Mouse (Mus musculus) heart, adult 2 months (tissue): Measurements from ENCODE around the gene Prpf6. TPM values are rescaled to one million over a fixed set of nuclear protein-coding genes. Genes with fewer than 3 reads are reported as not detected.
A peak's percentile ranks its signal among the peaks of the same experiment; 100 is the strongest.

ENCODE experiments used
- DNase-seq, 2 experiments: peaks; one replicate each; pipeline ENCODE4 v3.0.0; 2021
- H3K27ac ChIP-seq: fragments of 200-600 bp; 2 replicates; pipeline ENCODE4 v1.8.1; 2022
- H3K27me3 ChIP-seq: fragments of 200-500 bp; 2 replicates; pipeline ENCODE4 v1.6.1; 2012; ENCODE audit warnings: mild to moderate bottlenecking, low read length, inconsistent platforms, mixed read lengths; ENCODE audit not compliant: control insufficient read depth, insufficient read depth
- H3K36me3 ChIP-seq: fragments of 200-500 bp; 2 replicates; pipeline ENCODE4 v1.6.1; 2012; ENCODE audit warnings: low read length, inconsistent platforms; ENCODE audit not compliant: control insufficient read depth, insufficient read depth
- H3K4me1 ChIP-seq: fragments of 200-500 bp; 2 replicates; pipeline ENCODE4 v1.6.1; 2011; ENCODE audit warnings: low read length; ENCODE audit not compliant: control insufficient read depth, insufficient read depth
- H3K4me3 ChIP-seq: fragments of 200-600 bp; 2 replicates; pipeline ENCODE4 v1.8.1; 2022
- H3K79me2 ChIP-seq: fragments of 200-500 bp; replicated peaks from 2 replicates; pipeline ENCODE4 v1.6.1; 2012; ENCODE audit warnings: mild to moderate bottlenecking, inconsistent platforms, low read length, moderate library complexity, mixed read lengths; ENCODE audit not compliant: control insufficient read depth, insufficient read depth
- H3K9ac ChIP-seq: fragments of 200-500 bp; 2 replicates; pipeline ENCODE4 v1.6.1; 2012; ENCODE audit warnings: low read depth, mild to moderate bottlenecking, control low read depth, inconsistent platforms, low read length, mixed read lengths
- CTCF ChIP-seq: fragments of 200-600 bp; IDR thresholded peaks from 2 replicates; pipeline ENCODE4 v1.8.1; 2022; ENCODE audit warnings: antibody characterized with exemption, mild to moderate bottlenecking, moderate library complexity
- EP300 ChIP-seq: fragments of 200-500 bp; IDR thresholded peaks from 2 replicates; pipeline ENCODE4 v1.6.1; 2011; ENCODE audit warnings: low read depth, low read length, control low read depth; ENCODE audit not compliant: insufficient read depth
- POLR2A ChIP-seq: fragments of 200-500 bp; IDR thresholded peaks from 2 replicates; pipeline ENCODE4 v1.6.1; 2011; ENCODE audit warnings: mild to moderate bottlenecking, low read depth, low read length, control low read depth; ENCODE audit not compliant: insufficient read depth
- WGBS: fragments of 180-500 bp; shearing (Covaris S2); methylation state at CpG from one replicate; pipeline ENCODE4 v1.1.7; 2018; 5-methylcytosine and 5-hydroxymethylcytosine counted together
- intact Hi-C: fragments of 180-260 bp; cut with DNase I; formaldehyde crosslinking; loops from one replicate; pipeline ENCODE4 v1.15.1; 2025
- polyA plus RNA-seq: library from polyadenylated mRNA; depleted of rRNA; stranded (reverse); fragments of >200 nt; gene quantifications from 2 replicates; pipeline ENCODE4 v1.2.3, GENCODE M21; 2012
- total RNA-seq, 2 experiments: library from RNA; stranded (reverse); gene quantifications; 2 replicates each; pipeline ENCODE4 v1.2.3; 2021

Prpf6 gene
- total and polyA plus RNA-seq, 3 experiments = 13.8 to 38.6 (median 35.3) TPM

DNA sequence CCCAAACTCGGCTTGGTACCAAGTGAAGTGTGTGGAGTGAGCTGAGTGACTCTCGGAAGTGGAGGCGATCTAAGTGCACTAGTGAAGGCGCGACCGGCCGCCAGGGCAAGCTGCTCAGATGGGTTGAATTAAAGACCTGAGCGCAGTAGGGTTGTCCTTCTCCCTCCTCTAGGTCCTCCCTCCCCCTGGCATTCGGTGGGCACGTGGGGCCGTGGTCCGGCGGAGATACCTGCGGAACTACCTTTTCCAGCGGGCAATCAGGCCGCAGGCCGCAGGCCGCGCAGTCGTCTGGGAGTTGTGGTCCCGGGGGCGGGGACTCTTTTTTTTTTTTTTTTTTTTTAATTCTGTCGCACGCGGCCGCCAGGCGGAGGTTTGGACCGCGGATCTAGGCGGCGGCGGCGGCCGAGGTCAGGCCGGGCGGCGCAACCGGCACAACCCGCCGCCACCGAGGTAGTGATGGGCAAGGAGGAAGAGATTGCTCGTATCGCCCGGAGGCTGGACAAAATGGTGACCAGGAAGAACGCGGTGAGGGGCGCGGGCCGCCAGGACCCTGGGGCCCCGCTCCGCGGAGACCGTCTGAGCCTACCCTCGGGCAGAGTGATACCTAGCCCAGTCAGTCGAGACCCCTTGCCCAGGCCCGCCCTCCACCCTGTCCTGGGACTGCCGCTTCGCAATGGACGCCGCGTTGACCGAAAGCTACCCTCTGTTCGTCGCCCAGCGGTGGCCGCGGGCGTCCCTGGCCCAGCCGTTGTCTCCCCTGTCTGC lies 88.5 kb downstream of the Prpf6 start, which contains the start of gene Tcea2:
Gene Tcea2, plus strand, starts transcription at position 360 of the 765 bp plus-strand sequence.
- peak; percentile 62 for TF ChIP-seq POLR2A
- peak; percentile 65 for TF ChIP-seq CTCF
- TF ChIP-seq EP300 = no peak
- Histone ChIP-seq H3K36me3 (no peaks in the 10 kb centered on the region), H3K27me3 (no peaks in the 10 kb centered on the region), H3K79me2 (no peaks in the 10 kb centered on the region), H3K4me3 (peak within 1 kb of the TSS; percentile 76), H3K27ac (peak within 1 kb of the TSS; percentile 85), H3K4me1 (peaks cover 7% of the 10 kb centered on the region), H3K9ac (peak within 1 kb of the TSS; percentile 88)
- peak; percentile 84 to 85 for DNase-seq
- intact Hi-C loops = loop anchor here (2.0 to 10.0 kb wide), 4 partner anchors 38 to 405 kb away; partner anchors contain the start of gene Dnajc5
- WGBS = under 1% methylated on average over 69 of the region's 69 CpGs

DNA sequence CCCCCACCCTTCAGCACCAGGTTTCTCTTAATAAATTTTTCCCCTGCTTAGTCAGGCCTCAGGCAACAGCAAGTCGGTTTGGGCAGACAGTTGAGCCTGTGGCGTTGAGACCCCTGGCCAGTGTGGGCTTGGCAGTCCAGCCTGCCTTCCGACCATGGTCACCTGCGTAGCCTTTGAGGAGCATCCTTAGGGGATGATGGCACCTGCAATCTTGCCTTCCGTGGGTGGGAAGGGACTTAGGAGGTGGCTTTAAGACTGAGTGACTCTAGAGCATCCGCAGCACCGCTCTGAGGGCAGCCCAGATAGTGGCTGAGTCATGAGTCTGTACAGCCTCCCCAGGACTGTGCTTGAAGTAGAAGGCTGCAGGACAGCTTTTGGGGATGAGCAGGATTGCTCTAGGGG lies 89.0 kb downstream of the Prpf6 start:
- H3K79me2 ChIP-seq = no peaks in the 10 kb centered on the region
- peak overlapping the region; percentile 76 for H3K4me3 ChIP-seq
- no peak for TF ChIP-seq EP300
- no peak for TF ChIP-seq CTCF
- no peak for TF ChIP-seq POLR2A
- H3K9ac ChIP-seq = peak overlapping the region; percentile 88
- intact Hi-C loops = loop anchor here (5.0 kb wide), 2 partner anchors 38 to 158 kb away; partner anchors contain the start of gene Dnajc5
- no peaks in the 10 kb centered on the region for H3K36me3 ChIP-seq
- DNase-seq = no peak
- peak overlapping the region; percentile 85; the same call in 1 of the 2 replicates for H3K27ac ChIP-seq
- peaks cover 7% of the 10 kb centered on the region for H3K4me1 ChIP-seq
- WGBS = 18% methylated on average over 7 of the region's 7 CpGs
- H3K27me3 ChIP-seq = no peaks in the 10 kb centered on the region

GRCm38 (mm10) chr2:181681978-181682377 lies 90.3 kb downstream of the Prpf6 start:
- 73% methylated on average over 1 of the region's 1 CpGs for WGBS
- H3K36me3 ChIP-seq = no peaks in the 10 kb centered on the region
- H3K9ac ChIP-seq = no peak overlapping the region
- intact Hi-C loops = loop anchor here (5.0 kb wide), 2 partner anchors 40 to 160 kb away; partner anchors contain the start of gene Dnajc5
- H3K79me2 ChIP-seq = no peaks in the 10 kb centered on the region
- peaks cover 5% of the 10 kb centered on the region for H3K4me1 ChIP-seq
- H3K4me3 ChIP-seq = no peak overlapping the region
- no peak for TF ChIP-seq POLR2A
- no peak for TF ChIP-seq EP300
- TF ChIP-seq CTCF = no peak
- no peak for DNase-seq
- no peaks in the 10 kb centered on the region for H3K27me3 ChIP-seq
- no peak overlapping the region for H3K27ac ChIP-seq

DNA sequence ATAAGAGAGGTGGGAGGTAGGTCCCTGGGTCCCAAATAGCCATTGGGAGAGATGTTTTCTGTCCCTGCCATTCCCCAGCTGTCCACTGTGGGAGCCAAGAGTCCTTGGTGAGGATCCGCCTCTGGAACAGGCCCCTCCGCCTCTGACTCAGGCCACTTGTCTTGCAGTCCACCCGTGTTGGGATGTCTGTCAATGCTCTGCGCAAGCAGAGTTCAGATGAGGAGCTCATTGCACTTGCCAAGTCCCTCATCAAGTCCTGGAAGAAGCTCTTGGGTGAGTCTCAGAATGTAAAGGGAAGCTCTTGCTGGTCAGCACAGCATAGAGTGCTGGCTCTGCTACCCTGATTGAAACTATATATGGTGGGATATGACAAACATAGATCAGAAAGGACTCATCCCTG lies 91.7 kb downstream of the Prpf6 start:
- H3K27me3 ChIP-seq = no peaks in the 10 kb centered on the region

DNA sequence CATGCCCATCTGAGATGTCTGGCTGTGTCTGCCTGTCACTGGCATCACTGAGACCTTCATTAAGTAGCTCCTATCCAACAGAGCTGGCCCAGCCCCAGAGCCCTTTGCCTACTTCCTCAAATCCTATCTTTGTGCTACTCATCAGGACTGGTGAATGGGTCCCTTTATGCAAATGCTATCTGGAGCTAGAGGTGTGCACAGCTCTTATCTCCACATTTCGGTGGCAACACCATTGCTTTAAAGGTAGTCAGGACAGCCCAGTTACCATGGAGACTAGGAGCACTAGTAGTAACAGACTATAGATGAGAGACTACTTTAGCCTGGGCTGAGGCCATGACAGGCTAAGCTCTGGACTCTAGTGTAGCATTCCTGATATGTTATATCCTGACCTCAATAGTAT lies 93.0 kb downstream of the Prpf6 start:
- H3K36me3 ChIP-seq = no peaks in the 10 kb centered on the region
- no peak overlapping the region for H3K27ac ChIP-seq
- H3K27me3 ChIP-seq = no peaks in the 10 kb centered on the region
- WGBS = 74% methylated on average over 1 of the region's 1 CpGs
- peaks cover 2% of the 10 kb centered on the region for H3K4me1 ChIP-seq
- intact Hi-C loops = loop anchor here (2.0 to 5.0 kb wide), 3 partner anchors 22 to 162 kb away; partner anchors contain the start of gene Dnajc5
- H3K79me2 ChIP-seq = no peaks in the 10 kb centered on the region
- no peak overlapping the region for H3K9ac ChIP-seq
- no peak for TF ChIP-seq CTCF
- no peak for TF ChIP-seq POLR2A
- TF ChIP-seq EP300 = no peak
- no peak for DNase-seq
- H3K4me3 ChIP-seq = no peak overlapping the region

More for the DNA sequence above, 91.7 kb downstream of the Prpf6 start:
- Histone ChIP-seq H3K79me2 (no peaks in the 10 kb centered on the region), H3K36me3 (no peaks in the 10 kb centered on the region), H3K9ac (no peak overlapping the region), H3K4me3 (no peak overlapping the region), H3K27ac (no peak overlapping the region), H3K4me1 (peaks cover 4% of the 10 kb centered on the region)
- intact Hi-C loops = loop anchor here (5.0 kb wide), 2 partner anchors 41 to 161 kb away; partner anchors contain the start of gene Dnajc5
- TF ChIP-seq CTCF = no peak
- no peak for TF ChIP-seq EP300
- TF ChIP-seq POLR2A = no peak
- 65% methylated on average over 4 of the region's 4 CpGs for WGBS
- DNase-seq = peak in 1 of 2 experiments; percentile 18

DNA sequence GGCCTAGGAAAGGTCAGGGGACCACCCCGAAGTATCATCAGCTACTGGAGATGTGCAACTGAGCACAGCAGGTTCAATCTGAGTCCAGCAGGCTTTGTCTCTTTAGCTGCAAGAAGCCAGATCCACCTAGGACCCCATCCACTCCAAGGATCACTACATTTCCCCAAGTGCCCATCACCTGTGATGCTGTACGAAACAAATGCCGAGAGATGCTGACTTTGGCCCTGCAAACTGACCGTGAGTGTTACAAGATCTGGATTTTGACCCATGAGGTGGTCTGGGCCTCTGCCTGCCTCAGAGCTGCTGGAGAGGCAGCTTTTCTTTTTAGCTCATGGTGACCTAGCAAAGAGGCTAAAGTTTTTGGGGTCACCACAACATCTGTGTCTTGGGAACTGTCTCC lies 94.0 kb downstream of the Prpf6 start:
- H3K36me3 ChIP-seq = no peaks in the 10 kb centered on the region

More for the DNA sequence above, 94.0 kb downstream of the Prpf6 start:
- no peaks in the 10 kb centered on the region for H3K79me2 ChIP-seq
- TF ChIP-seq POLR2A = no peak
- TF ChIP-seq CTCF = no peak
- TF ChIP-seq EP300 = no peak
- peak in 1 of 2 experiments; percentile 1 for DNase-seq
- WGBS = 92% methylated on average over 4 of the region's 4 CpGs
- H3K4me3 ChIP-seq = no peak overlapping the region
- no peak overlapping the region for H3K9ac ChIP-seq
- intact Hi-C loops = loop anchor here (2.0 kb wide), 1 partner anchor 21 kb away; no protein-coding TSS in a partner anchor
- no peak overlapping the region for H3K27ac ChIP-seq
- H3K4me1 ChIP-seq = peaks cover 1% of the 10 kb centered on the region
- H3K27me3 ChIP-seq = no peaks in the 10 kb centered on the region
